Mouse (Mus musculus): ENCODE results near the gene Ccs. TPM values are rescaled to one million over a fixed set of nuclear protein-coding genes. Genes with fewer than 3 reads are reported as not detected.

Gene Ccs
- polyA plus RNA-seq, 1 experiment: 77.4 TPM

- 11% methylated on average over 7 of the region's 7 CpGs for WGBS
- Histone ChIP-seq H3K27ac (ENCODE audit: control insufficient read depth, insufficient read depth, low read depth, low read length, poor library complexity) (no peak overlapping the region), H3K4me3 (replicated peaks; ENCODE audit: control insufficient read depth, low read depth, low read length) (no peak overlapping the region), H3K4me1 (ENCODE audit: control insufficient read depth, insufficient read depth, low read length) (no peaks in the 10 kb centered on the region)
- no peak for TF ChIP-seq POLR2A (IDR thresholded peaks at IDR 0.05; ENCODE audit: borderline replicate concordance, control insufficient read depth, low read depth, low read length)
- peak; percentile 52; the same call in 1 of the 2 replicates for TF ChIP-seq CTCF (IDR thresholded peaks at IDR 0.05; ENCODE audit: control insufficient read depth, insufficient read depth, low read length)
Measured at GRCm38 (mm10) chr19:4847490-4847889, 8.4 kb upstream of the Ccs start.

GRCm38 (mm10) chr19:4845846-4846245 lies 6.7 kb upstream of the Ccs start:
- H3K4me3 ChIP-seq (replicated peaks; ENCODE audit: control insufficient read depth, low read depth, low read length): no peak overlapping the region
- WGBS: 60% methylated on average over 2 of the region's 2 CpGs
- TF ChIP-seq POLR2A (IDR thresholded peaks at IDR 0.05; ENCODE audit: borderline replicate concordance, control insufficient read depth, low read depth, low read length) (no peak), CTCF (IDR thresholded peaks at IDR 0.05; ENCODE audit: control insufficient read depth, insufficient read depth, low read length) (no peak)
- no peaks in the 10 kb centered on the region for H3K4me1 ChIP-seq (ENCODE audit: control insufficient read depth, insufficient read depth, low read length)
- H3K27ac ChIP-seq (ENCODE audit: control insufficient read depth, insufficient read depth, low read depth, low read length, poor library complexity): no peak overlapping the region

GRCm38 (mm10) chr19:4842611-4843010 lies 3.5 kb upstream of the Ccs start:
- no peak overlapping the region for H3K27ac ChIP-seq (ENCODE audit: control insufficient read depth, insufficient read depth, low read depth, low read length, poor library complexity)

GRCm38 (mm10) chr19:4840848-4841247 lies 1.7 kb upstream of the Ccs start:
- TF ChIP-seq CTCF (IDR thresholded peaks at IDR 0.05; ENCODE audit: control insufficient read depth, insufficient read depth, low read length): no peak
- no peak for TF ChIP-seq POLR2A (IDR thresholded peaks at IDR 0.05; ENCODE audit: borderline replicate concordance, control insufficient read depth, low read depth, low read length)
- no peak overlapping the region for H3K4me3 ChIP-seq (replicated peaks; ENCODE audit: control insufficient read depth, low read depth, low read length)
- 69% methylated on average over 9 of the region's 9 CpGs for WGBS
- H3K27ac ChIP-seq (ENCODE audit: control insufficient read depth, insufficient read depth, low read depth, low read length, poor library complexity): no peak overlapping the region
- peaks cover 1% of the 10 kb centered on the region; the same call in 1 of the 2 replicates for H3K4me1 ChIP-seq (ENCODE audit: control insufficient read depth, insufficient read depth, low read length)

More at GRCm38 (mm10) chr19:4842611-4843010, 3.5 kb upstream of the Ccs start:
- 47% methylated on average over 2 of the region's 2 CpGs for WGBS
- TF ChIP-seq CTCF (IDR thresholded peaks at IDR 0.05; ENCODE audit: control insufficient read depth, insufficient read depth, low read length): no peak
- TF ChIP-seq POLR2A (IDR thresholded peaks at IDR 0.05; ENCODE audit: borderline replicate concordance, control insufficient read depth, low read depth, low read length): no peak
- Histone ChIP-seq H3K4me1 (ENCODE audit: control insufficient read depth, insufficient read depth, low read length) (peaks cover 1% of the 10 kb centered on the region; the same call in 1 of the 2 replicates), H3K4me3 (replicated peaks; ENCODE audit: control insufficient read depth, low read depth, low read length) (no peak overlapping the region)

- WGBS: 20% methylated on average over 10 of the region's 10 CpGs
- TF ChIP-seq CTCF (IDR thresholded peaks at IDR 0.05; ENCODE audit: control insufficient read depth, insufficient read depth, low read length): no peak
- no peak for TF ChIP-seq POLR2A (IDR thresholded peaks at IDR 0.05; ENCODE audit: borderline replicate concordance, control insufficient read depth, low read depth, low read length)
- Histone ChIP-seq H3K27ac (ENCODE audit: control insufficient read depth, insufficient read depth, low read depth, low read length, poor library complexity) (no peak overlapping the region), H3K4me1 (ENCODE audit: control insufficient read depth, insufficient read depth, low read length) (peaks cover 1% of the 10 kb centered on the region; the same call in 1 of the 2 replicates), H3K4me3 (replicated peaks; ENCODE audit: control insufficient read depth, low read depth, low read length) (peak overlapping the region; percentile 71)
Measured at GRCm38 (mm10) chr19:4838526-4839140, 499 bp downstream of the Ccs start.

GRCm38 (mm10) chr19:4837049-4837448 lies 2.1 kb downstream of the Ccs start:
- no peak overlapping the region for H3K27ac ChIP-seq (ENCODE audit: control insufficient read depth, insufficient read depth, low read depth, low read length, poor library complexity)

GRCm38 (mm10) chr19:4836096-4836495 lies 3.0 kb downstream of the Ccs start:
- Histone ChIP-seq H3K4me1 (ENCODE audit: control insufficient read depth, insufficient read depth, low read length) (peaks cover 1% of the 10 kb centered on the region; the same call in 1 of the 2 replicates), H3K27ac (ENCODE audit: control insufficient read depth, insufficient read depth, low read depth, low read length, poor library complexity) (no peak overlapping the region), H3K4me3 (replicated peaks; ENCODE audit: control insufficient read depth, low read depth, low read length) (no peak overlapping the region)
- WGBS: 84% methylated on average over 2 of the region's 2 CpGs
- no peak for TF ChIP-seq CTCF (IDR thresholded peaks at IDR 0.05; ENCODE audit: control insufficient read depth, insufficient read depth, low read length)
- TF ChIP-seq POLR2A (IDR thresholded peaks at IDR 0.05; ENCODE audit: borderline replicate concordance, control insufficient read depth, low read depth, low read length): no peak

More at GRCm38 (mm10) chr19:4837049-4837448, 2.1 kb downstream of the Ccs start:
- Histone ChIP-seq H3K4me3 (replicated peaks; ENCODE audit: control insufficient read depth, low read depth, low read length) (no peak overlapping the region), H3K4me1 (ENCODE audit: control insufficient read depth, insufficient read depth, low read length) (peaks cover 1% of the 10 kb centered on the region; the same call in 1 of the 2 replicates)
- WGBS: 88% methylated on average over 6 of the region's 6 CpGs
- TF ChIP-seq POLR2A (IDR thresholded peaks at IDR 0.05; ENCODE audit: borderline replicate concordance, control insufficient read depth, low read depth, low read length) (no peak), CTCF (IDR thresholded peaks at IDR 0.05; ENCODE audit: control insufficient read depth, insufficient read depth, low read length) (no peak)

- TF ChIP-seq CTCF (IDR thresholded peaks at IDR 0.05; ENCODE audit: control insufficient read depth, insufficient read depth, low read length): no peak
- no peak for TF ChIP-seq POLR2A (IDR thresholded peaks at IDR 0.05; ENCODE audit: borderline replicate concordance, control insufficient read depth, low read depth, low read length)
- peaks cover 1% of the 10 kb centered on the region; the same call in 1 of the 2 replicates for H3K4me1 ChIP-seq (ENCODE audit: control insufficient read depth, insufficient read depth, low read length)
- no peak overlapping the region for H3K4me3 ChIP-seq (replicated peaks; ENCODE audit: control insufficient read depth, low read depth, low read length)
- WGBS: 89% methylated on average over 8 of the region's 8 CpGs
- no peak overlapping the region for H3K27ac ChIP-seq (ENCODE audit: control insufficient read depth, insufficient read depth, low read depth, low read length, poor library complexity)
Measured at GRCm38 (mm10) chr19:4833977-4834376, 5.2 kb downstream of the Ccs start.

Measured in bone marrow, adult 2 months (tissue).